Mouse (Mus musculus): ENCODE measurements at regions not wholly inside any gene's neighbourhood (a gene's known extent, or its start where the extent isn't known, plus 50 kb on each side); places are given as distances from the start of the nearest gene placed in this dataset.
"Not testable (repeated sequence)": the region's sequence is repeated elsewhere in the genome, so short reads cannot be mapped to it uniquely, and the experiment has no call there.

GRCm38 (mm10) chr9:72166084-72166483, 54.4 kb upstream of the Tcf12 start:
- intact Hi-C loops (cut with DNase I), result no loop called here
- DNase-seq, result no peak

DNA sequence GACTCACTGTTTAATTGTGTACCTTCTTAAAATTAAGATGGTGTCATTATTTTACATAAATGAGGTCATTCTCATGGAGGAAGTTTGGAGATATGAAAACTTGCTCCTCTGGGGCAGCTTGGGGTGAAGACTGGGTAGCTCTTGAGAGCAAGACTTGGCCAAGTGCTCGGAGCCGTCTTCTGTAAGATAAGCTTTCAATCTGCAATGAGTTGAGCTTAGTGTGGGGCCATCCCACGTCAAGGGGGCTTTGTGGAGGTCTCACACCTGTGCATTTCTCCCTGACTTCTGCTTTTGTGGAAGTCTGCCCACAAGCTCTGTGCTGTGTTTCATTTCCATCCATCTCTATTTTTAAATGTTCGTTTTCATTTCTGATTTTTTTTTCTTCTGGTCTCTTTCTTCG, 54.9 kb upstream of the Tcf12 start:
- DNase-seq, result no peak
- intact Hi-C loops (cut with DNase I), result no loop called here

GRCm38 (mm10) chr9:72169231-72169630, 57.6 kb upstream of the Tcf12 start:
- intact Hi-C loops (cut with DNase I), result no loop called here
- no peak for DNase-seq

DNA sequence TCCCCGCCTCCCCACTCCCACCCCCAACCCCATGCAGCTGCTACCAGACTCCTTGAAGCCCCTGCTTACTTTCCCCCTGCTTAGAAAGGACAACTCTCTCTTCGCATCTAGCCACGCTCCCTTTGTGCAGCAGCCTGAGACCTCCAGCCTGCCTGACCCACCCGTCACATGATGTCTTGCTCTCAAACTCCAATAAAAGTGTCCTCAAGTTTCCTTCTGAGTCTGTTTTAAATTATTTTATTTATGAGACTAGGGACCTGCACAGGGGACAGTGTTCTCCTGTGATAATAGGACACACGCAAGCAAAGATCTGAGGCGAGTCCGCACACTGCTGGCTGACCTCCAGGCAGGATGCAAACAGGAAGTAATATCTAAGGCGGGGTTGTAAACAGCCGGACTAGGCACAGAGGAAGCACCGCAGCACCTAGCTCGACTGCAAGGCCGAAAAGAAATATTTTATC, 58.1 kb upstream of the Tcf12 start:
- DNase-seq, result peak; percentile 47

GRCm38 (mm10) chr9:72170235-72170634, 58.6 kb upstream of the Tcf12 start:
- DNase-seq, result no peak
- intact Hi-C loops (cut with DNase I), result no loop called here

More for the DNA sequence above, 58.1 kb upstream of the Tcf12 start:
- intact Hi-C loops (cut with DNase I), result no loop called here

- intact Hi-C loops (cut with DNase I), result no loop called here
- DNase-seq, result no peak
These were observed 60.7 kb upstream of the Tcf12 start for GRCm38 (mm10) chr9:72172331-72172730.

- DNase-seq, result no peak
- intact Hi-C loops (cut with DNase I), result no loop called here
These were observed 69.3 kb upstream of the Tcf12 start for GRCm38 (mm10) chr9:72180972-72181371.

GRCm38 (mm10) chr9:72183336-72183735, 71.7 kb upstream of the Tcf12 start:
- DNase-seq, result no peak
- intact Hi-C loops (cut with DNase I), result no loop called here

GRCm38 (mm10) chr9:72183925-72184324, 72.3 kb upstream of the Tcf12 start:
- intact Hi-C loops (cut with DNase I), result no loop called here
- DNase-seq, result peak; percentile 87

GRCm38 (mm10) chr9:72189867-72190266, 78.2 kb upstream of the Tcf12 start:
- no peak for DNase-seq
- intact Hi-C loops (cut with DNase I), result loop anchor here (10.0 kb wide), 1 partner anchor 545 kb away; no protein-coding TSS in a partner anchor

- DNase-seq, result no peak
- intact Hi-C loops (cut with DNase I), result loop anchor here (10.0 kb wide), 1 partner anchor 546 kb away; no protein-coding TSS in a partner anchor
These were observed 79.0 kb upstream of the Tcf12 start for GRCm38 (mm10) chr9:72190631-72191030.

- intact Hi-C loops (cut with DNase I), result loop anchor here (10.0 kb wide), 1 partner anchor 546 kb away; no protein-coding TSS in a partner anchor
- DNase-seq, result no peak
These were observed 79.4 kb upstream of the Tcf12 start for GRCm38 (mm10) chr9:72191091-72191490.

DNA sequence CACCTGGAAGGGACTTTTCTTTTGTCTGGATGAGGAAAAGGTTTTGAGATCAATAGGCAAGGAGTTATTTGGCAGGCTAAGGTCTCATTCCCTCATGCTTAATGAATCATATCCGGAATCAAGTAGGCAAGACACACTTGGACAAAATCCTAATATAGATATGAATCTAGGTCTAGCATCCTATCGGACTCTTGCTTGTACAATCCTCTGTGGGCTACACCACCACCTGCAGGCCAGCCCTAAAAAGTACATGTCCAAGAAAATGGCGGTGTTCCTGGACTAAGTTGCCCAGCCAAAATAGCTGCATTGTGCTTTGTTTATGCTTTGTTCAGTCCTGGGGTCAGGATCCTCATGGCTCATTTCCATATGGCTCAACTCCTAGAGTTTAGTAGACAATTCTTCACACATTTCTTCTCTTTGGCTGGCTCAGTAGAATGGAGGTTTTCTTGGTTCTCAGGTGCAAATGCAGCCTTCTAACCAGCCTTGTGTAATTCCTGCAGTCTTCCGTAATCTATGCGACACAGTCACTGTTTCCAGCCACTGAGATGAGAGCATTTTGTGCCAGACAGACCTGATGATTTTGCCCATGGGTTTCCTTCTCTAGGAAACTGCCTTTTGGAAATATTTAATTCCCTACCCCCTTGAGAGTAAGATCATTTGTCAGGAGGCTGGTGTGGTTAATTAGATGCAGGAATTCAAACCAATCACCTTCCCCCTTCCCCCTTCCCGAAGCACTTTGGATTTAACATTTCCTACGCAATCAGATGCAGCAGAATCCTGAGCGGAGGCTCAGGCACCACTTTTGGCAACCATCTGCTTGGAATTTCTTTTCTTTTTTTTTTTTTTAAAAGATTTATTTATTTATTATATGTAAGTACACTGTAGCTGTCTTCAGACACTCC, 80.6 kb upstream of the Tcf12 start:
- intact Hi-C loops (cut with DNase I), result loop anchor here (10.0 kb wide), 1 partner anchor 548 kb away; no protein-coding TSS in a partner anchor
- DNase-seq, result peak; percentile 74

GRCm38 (mm10) chr9:72192953-72193337, 81.3 kb upstream of the Tcf12 start:
- intact Hi-C loops (cut with DNase I), result loop anchor here (10.0 kb wide), 1 partner anchor 548 kb away; no protein-coding TSS in a partner anchor
- not testable (repeated sequence) for DNase-seq

DNA sequence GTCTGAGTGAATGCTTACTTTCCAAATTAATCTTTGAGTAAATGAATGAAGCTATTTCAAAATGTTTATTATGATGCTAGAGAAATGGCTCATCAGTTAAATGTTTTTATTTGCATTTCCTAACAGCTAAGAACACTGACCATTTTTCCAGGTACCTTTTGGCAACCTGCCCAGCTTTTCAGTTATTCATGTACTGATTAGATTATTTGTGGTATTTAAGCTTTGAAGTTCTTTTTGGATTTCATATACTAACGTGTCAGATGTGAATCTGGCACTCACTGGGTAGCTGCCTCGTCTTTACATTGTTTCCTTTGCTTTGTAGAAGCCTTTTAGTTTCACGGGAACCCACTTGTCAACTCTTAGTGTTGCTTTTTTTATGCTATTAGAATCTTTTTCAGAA, 79.3 kb upstream of the Zfp280d start:
- DNase-seq, result no peak
- intact Hi-C loops (cut with DNase I), result loop anchor here (10.0 kb wide), 1 partner anchor 551 kb away; no protein-coding TSS in a partner anchor

DNA sequence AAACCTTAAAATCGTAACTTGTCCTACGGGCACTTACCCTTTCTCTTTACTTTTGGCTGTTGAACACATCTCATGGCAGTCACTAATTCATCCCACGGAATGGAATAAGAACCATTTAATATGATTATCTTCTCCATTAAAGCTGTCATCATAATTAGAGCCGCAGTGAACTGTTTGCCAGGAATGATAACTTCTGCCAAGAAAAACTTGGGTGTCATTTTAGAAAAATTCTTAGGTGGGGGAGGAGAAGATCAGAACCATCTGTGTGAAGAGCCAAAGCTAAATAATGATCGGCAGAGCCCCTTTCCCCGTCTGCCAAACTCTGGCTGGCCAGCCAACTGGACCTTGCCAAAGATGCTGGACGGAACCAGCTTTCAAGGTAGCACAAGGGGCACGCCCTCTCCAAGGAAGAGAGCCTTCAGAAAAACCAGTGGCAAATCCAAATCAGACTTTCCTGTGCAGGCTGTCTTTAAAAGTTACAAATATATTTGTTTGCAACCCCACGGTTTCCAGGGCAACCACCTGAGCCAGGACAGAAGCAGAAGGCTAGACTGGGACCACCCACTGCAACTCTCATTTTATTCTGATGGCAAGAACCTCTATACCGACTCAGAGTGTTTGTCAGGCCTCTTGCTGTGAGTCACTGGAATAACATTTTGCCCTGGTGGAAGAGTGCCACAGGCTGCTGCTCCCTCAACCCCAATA, 77.9 kb upstream of the Zfp280d start:
- intact Hi-C loops (cut with DNase I), result loop anchor here (10.0 kb wide), 1 partner anchor 552 kb away; no protein-coding TSS in a partner anchor
- DNase-seq, result peak; percentile 59

DNA sequence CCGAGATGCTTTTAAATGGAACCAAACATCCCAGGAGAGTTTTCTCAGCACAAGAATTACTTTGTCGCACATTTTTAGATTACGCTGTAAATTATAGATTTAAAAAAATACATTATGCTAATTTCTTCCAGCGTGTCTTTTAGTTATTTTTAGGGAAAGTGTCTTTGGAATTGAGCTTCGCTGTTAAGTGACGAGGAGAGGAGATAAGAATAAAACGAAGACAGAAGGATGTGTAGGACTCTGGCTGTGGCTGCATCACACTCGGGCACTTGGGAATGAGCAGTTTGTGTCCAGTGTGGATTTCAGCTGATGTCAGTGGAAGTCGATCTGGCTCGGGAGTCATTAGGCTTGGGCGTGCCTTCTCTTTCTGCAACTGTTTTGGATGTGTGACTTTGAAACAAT, 77.3 kb upstream of the Zfp280d start:
- intact Hi-C loops (cut with DNase I), result loop anchor here (10.0 kb wide), 1 partner anchor 553 kb away; no protein-coding TSS in a partner anchor
- no peak for DNase-seq

DNA sequence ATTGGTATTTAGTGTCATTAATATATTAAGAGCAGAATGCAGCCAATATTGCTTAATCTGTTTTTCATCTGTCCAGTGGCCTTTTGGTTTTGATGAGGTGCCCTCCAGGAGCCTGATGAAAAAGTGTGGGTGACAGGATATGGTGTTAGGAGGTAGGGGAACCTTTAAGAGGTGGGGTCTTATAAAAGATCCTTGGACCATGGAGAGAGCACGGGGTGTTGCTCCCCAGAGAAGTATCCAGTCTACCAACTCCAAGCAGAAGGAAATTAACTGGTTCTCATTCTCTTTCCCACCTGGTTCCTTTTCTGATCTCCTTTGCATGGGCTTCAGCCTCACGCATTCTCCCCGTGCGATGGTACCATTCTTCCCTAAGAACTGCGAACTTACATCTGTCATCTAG, 75.7 kb upstream of the Zfp280d start:
- no peak for DNase-seq
- intact Hi-C loops (cut with DNase I), result loop anchor here (10.0 kb wide), 1 partner anchor 554 kb away; no protein-coding TSS in a partner anchor

GRCm38 (mm10) chr9:72204357-72204905, 70.2 kb upstream of the Zfp280d start:
- intact Hi-C loops (cut with DNase I), result no loop called here
- no peak for DNase-seq

DNA sequence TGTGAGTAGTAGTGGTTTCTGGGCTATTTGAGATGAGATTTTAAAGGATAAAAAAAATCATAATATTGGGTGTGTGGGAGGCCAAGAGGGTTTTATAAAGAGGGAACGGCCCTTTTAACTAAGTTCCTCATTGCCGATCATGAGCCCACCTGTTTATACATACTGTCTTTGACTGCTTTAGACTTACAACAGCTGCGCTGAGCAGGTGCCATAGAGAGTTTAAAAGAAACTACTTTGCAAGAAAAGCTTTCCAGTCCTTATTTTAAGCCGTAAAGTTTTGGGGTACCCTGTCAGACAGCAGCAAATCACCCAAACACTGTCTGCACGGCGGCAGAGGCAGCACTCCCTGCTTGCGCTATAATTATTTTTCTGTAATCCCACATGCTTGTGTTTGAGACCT, 68.8 kb upstream of the Zfp280d start:
- intact Hi-C loops (cut with DNase I), result no loop called here
- DNase-seq, result no peak

DNA sequence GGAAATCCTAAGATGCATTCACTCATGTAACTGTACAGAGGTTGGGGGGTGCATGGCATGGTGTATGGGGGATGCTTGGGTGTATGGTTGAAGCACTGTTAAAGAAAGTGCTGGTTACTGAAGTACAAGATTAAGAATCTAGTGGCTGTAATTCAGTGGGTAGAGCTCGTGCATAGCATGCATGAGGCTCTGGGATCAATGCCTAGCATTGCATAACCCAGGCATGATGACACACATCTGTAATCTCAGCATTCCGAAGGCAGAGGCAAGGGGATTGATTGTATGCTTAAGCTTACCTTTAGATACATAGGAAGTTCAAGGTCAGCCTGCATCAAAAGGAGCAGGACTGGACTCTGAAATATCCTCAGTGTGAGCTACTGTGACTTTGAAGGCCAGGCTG, 67.7 kb upstream of the Zfp280d start:
- no peak for DNase-seq
- intact Hi-C loops (cut with DNase I), result no loop called here
